Mouse (Mus musculus): ENCODE measurements around the gene Myo19. TPM values are rescaled to one million over a fixed set of nuclear protein-coding genes. Genes with fewer than 3 reads are reported as not detected.

Gene Myo19
- polyA plus RNA-seq, 1 experiment from 2014 or later, result 11.8 TPM

- 94% methylated on average over 7 of the region's 7 CpGs for WGBS
- no peaks in the 10 kb centered on the region for H3K4me1 ChIP-seq
- H3K27me3 ChIP-seq (ENCODE audit: low read depth, poor library complexity, severe bottlenecking), result no peaks in the 10 kb centered on the region
- H3K4me3 ChIP-seq, result no peak overlapping the region
- no peaks in the 10 kb centered on the region for H3K9me3 ChIP-seq (replicated peaks)
- H3K27ac ChIP-seq (replicated peaks), result no peak overlapping the region
- DNase-seq (ENCODE audit: low spot score), result no peak
- peaks cover 91% of the 10 kb centered on the region for H3K36me3 ChIP-seq
Measured at GRCm38 (mm10) chr11:84891705-84892104, 11.8 kb downstream of the Myo19 start.

GRCm38 (mm10) chr11:84893113-84893512 is 13.2 kb downstream of the Myo19 start:
- WGBS, result 91% methylated on average over 15 of the region's 15 CpGs
- no peaks in the 10 kb centered on the region for H3K9me3 ChIP-seq (replicated peaks)
- no peaks in the 10 kb centered on the region for H3K4me1 ChIP-seq
- no peak for DNase-seq (ENCODE audit: low spot score)
- no peak overlapping the region for H3K27ac ChIP-seq (replicated peaks)
- H3K36me3 ChIP-seq, result peaks cover 91% of the 10 kb centered on the region
- no peaks in the 10 kb centered on the region for H3K27me3 ChIP-seq (ENCODE audit: low read depth, poor library complexity, severe bottlenecking)
- H3K4me3 ChIP-seq, result no peak overlapping the region

- H3K4me1 ChIP-seq, result no peaks in the 10 kb centered on the region
- no peak overlapping the region for H3K4me3 ChIP-seq
- 87% methylated on average over 9 of the region's 9 CpGs for WGBS
- H3K27ac ChIP-seq (replicated peaks), result no peak overlapping the region
- peaks cover 100% of the 10 kb centered on the region for H3K36me3 ChIP-seq
- DNase-seq (ENCODE audit: low spot score), result no peak
- no peaks in the 10 kb centered on the region for H3K27me3 ChIP-seq (ENCODE audit: low read depth, poor library complexity, severe bottlenecking)
- H3K9me3 ChIP-seq (replicated peaks), result no peaks in the 10 kb centered on the region
Measured at GRCm38 (mm10) chr11:84904597-84905144, 24.7 kb downstream of the Myo19 start.

GRCm38 (mm10) chr11:84907081-84907480 is 27.1 kb downstream of the Myo19 start:
- Histone ChIP-seq H3K9me3 (replicated peaks) (no peaks in the 10 kb centered on the region), H3K4me1 (no peaks in the 10 kb centered on the region), H3K4me3 (no peak overlapping the region), H3K27ac (replicated peaks) (no peak overlapping the region), H3K36me3 (peaks cover 100% of the 10 kb centered on the region), H3K27me3 (ENCODE audit: low read depth, poor library complexity, severe bottlenecking) (no peaks in the 10 kb centered on the region)
- DNase-seq (ENCODE audit: low spot score), result no peak
- WGBS, result 81% methylated on average over 3 of the region's 3 CpGs

GRCm38 (mm10) chr11:84908480-84908879 is 28.5 kb downstream of the Myo19 start:
- H3K27ac ChIP-seq (replicated peaks), result no peak overlapping the region
- H3K36me3 ChIP-seq, result peaks cover 99% of the 10 kb centered on the region
- no peaks in the 10 kb centered on the region for H3K9me3 ChIP-seq (replicated peaks)
- no peak for DNase-seq (ENCODE audit: low spot score)
- H3K4me1 ChIP-seq, result no peaks in the 10 kb centered on the region
- H3K4me3 ChIP-seq, result no peak overlapping the region
- 93% methylated on average over 6 of the region's 6 CpGs for WGBS
- no peaks in the 10 kb centered on the region for H3K27me3 ChIP-seq (ENCODE audit: low read depth, poor library complexity, severe bottlenecking)

GRCm38 (mm10) chr11:84910411-84910810 is 30.5 kb downstream of the Myo19 start:
- Histone ChIP-seq H3K4me1 (peaks cover 10% of the 10 kb centered on the region), H3K27me3 (ENCODE audit: low read depth, poor library complexity, severe bottlenecking) (no peaks in the 10 kb centered on the region), H3K4me3 (no peak overlapping the region), H3K36me3 (peaks cover 92% of the 10 kb centered on the region), H3K27ac (replicated peaks) (no peak overlapping the region), H3K9me3 (replicated peaks) (no peaks in the 10 kb centered on the region)
- DNase-seq (ENCODE audit: low spot score), result no peak
- WGBS, result 95% methylated on average over 4 of the region's 4 CpGs

GRCm38 (mm10) chr11:84914673-84915072 is 34.7 kb downstream of the Myo19 start:
- Histone ChIP-seq H3K27ac (replicated peaks) (no peak overlapping the region), H3K4me3 (peak overlapping the region; percentile 72; the same call in 1 of the 2 replicates), H3K36me3 (peaks cover 50% of the 10 kb centered on the region), H3K4me1 (peaks cover 24% of the 10 kb centered on the region), H3K9me3 (replicated peaks) (no peaks in the 10 kb centered on the region), H3K27me3 (ENCODE audit: low read depth, poor library complexity, severe bottlenecking) (no peaks in the 10 kb centered on the region)
- WGBS, result 88% methylated on average over 5 of the region's 5 CpGs
- DNase-seq (ENCODE audit: low spot score), result no peak

- WGBS, result 4% methylated on average over 34 of the region's 34 CpGs
- peak within 1 kb of the TSS; percentile 86 for H3K27ac ChIP-seq (replicated peaks)
- peak within 1 kb of the TSS; percentile 72 for H3K4me3 ChIP-seq
- H3K36me3 ChIP-seq, result peaks cover 35% of the 10 kb centered on the region
- peaks cover 24% of the 10 kb centered on the region for H3K4me1 ChIP-seq
- peak; percentile 80 for DNase-seq (ENCODE audit: low spot score)
- no peaks in the 10 kb centered on the region for H3K9me3 ChIP-seq (replicated peaks)
- no peaks in the 10 kb centered on the region for H3K27me3 ChIP-seq (ENCODE audit: low read depth, poor library complexity, severe bottlenecking)
Measured at GRCm38 (mm10) chr11:84916053-84916702, 36.2 kb downstream of the Myo19 start, which contains the start of gene Znhit3. Znhit3 (minus strand) TSS chr11:84916366.

- peaks cover 28% of the 10 kb centered on the region for H3K36me3 ChIP-seq
- H3K9me3 ChIP-seq (replicated peaks), result no peaks in the 10 kb centered on the region
- DNase-seq (ENCODE audit: low spot score), result no peak
- H3K4me3 ChIP-seq, result peak overlapping the region; percentile 72
- peaks cover 24% of the 10 kb centered on the region for H3K4me1 ChIP-seq
- H3K27me3 ChIP-seq (ENCODE audit: low read depth, poor library complexity, severe bottlenecking), result no peaks in the 10 kb centered on the region
- peak overlapping the region; percentile 86 for H3K27ac ChIP-seq (replicated peaks)
- 58% methylated on average over 7 of the region's 7 CpGs for WGBS
Measured at GRCm38 (mm10) chr11:84916703-84917300, 36.9 kb downstream of the Myo19 start.

- peak overlapping the region; percentile 34 for H3K4me3 ChIP-seq
- H3K9me3 ChIP-seq (replicated peaks), result no peaks in the 10 kb centered on the region
- peaks cover 24% of the 10 kb centered on the region for H3K4me1 ChIP-seq
- peaks cover 13% of the 10 kb centered on the region for H3K36me3 ChIP-seq
- no peak overlapping the region for H3K27ac ChIP-seq (replicated peaks)
- DNase-seq (ENCODE audit: low spot score), result peak; percentile 88
- no peaks in the 10 kb centered on the region for H3K27me3 ChIP-seq (ENCODE audit: low read depth, poor library complexity, severe bottlenecking)
- WGBS, result 6% methylated on average over 16 of the region's 16 CpGs
Measured at GRCm38 (mm10) chr11:84918425-84918824, 38.5 kb downstream of the Myo19 start.

GRCm38 (mm10) chr11:84919276-84919675 is 39.3 kb downstream of the Myo19 start:
- 44% methylated on average over 3 of the region's 3 CpGs for WGBS
- Histone ChIP-seq H3K27me3 (ENCODE audit: low read depth, poor library complexity, severe bottlenecking) (no peaks in the 10 kb centered on the region), H3K4me3 (no peak overlapping the region), H3K4me1 (peaks cover 24% of the 10 kb centered on the region), H3K9me3 (replicated peaks) (no peaks in the 10 kb centered on the region), H3K27ac (replicated peaks) (no peak overlapping the region), H3K36me3 (peaks cover 4% of the 10 kb centered on the region; the same call in 1 of the 2 replicates)
- peak; percentile 24 for DNase-seq (ENCODE audit: low spot score)

- no peaks in the 10 kb centered on the region for H3K36me3 ChIP-seq
- H3K9me3 ChIP-seq (replicated peaks), result no peaks in the 10 kb centered on the region
- no peak overlapping the region for H3K4me3 ChIP-seq
- peaks cover 19% of the 10 kb centered on the region for H3K4me1 ChIP-seq
- WGBS, result 80% methylated on average over 7 of the region's 7 CpGs
- H3K27me3 ChIP-seq (ENCODE audit: low read depth, poor library complexity, severe bottlenecking), result no peaks in the 10 kb centered on the region
- no peak overlapping the region for H3K27ac ChIP-seq (replicated peaks)
- no peak for DNase-seq (ENCODE audit: low spot score)
Measured at GRCm38 (mm10) chr11:84919951-84920350, 40.0 kb downstream of the Myo19 start.

GRCm38 (mm10) chr11:84920981-84921380 is 41.0 kb downstream of the Myo19 start:
- no peak for DNase-seq (ENCODE audit: low spot score)
- Histone ChIP-seq H3K9me3 (replicated peaks) (no peaks in the 10 kb centered on the region), H3K27me3 (ENCODE audit: low read depth, poor library complexity, severe bottlenecking) (no peaks in the 10 kb centered on the region), H3K36me3 (no peaks in the 10 kb centered on the region), H3K4me1 (peaks cover 12% of the 10 kb centered on the region; the same call in 1 of the 2 replicates), H3K4me3 (no peak overlapping the region), H3K27ac (replicated peaks) (no peak overlapping the region)
- 93% methylated on average over 8 of the region's 8 CpGs for whole genome bisulfite sequencing
